Mouse (Mus musculus): ENCODE measurements around the gene Rnaseh2b. TPM values are rescaled to one million over a fixed set of nuclear protein-coding genes. Genes with fewer than 3 reads are reported as not detected.

The Rnaseh2b gene
- total RNA-seq, 2 experiments from 2014 or later, result 14.3 to 17.9 TPM

GRCm38 (mm10) chr14:62309026-62309425, 16.6 kb downstream of the Rnaseh2b start:
- DNase-seq (ENCODE audit: low spot score in 2 of 2), result no peak

GRCm38 (mm10) chr14:62311672-62312071, 19.3 kb downstream of the Rnaseh2b start:
- no peak for DNase-seq (ENCODE audit: low spot score in 2 of 2)

GRCm38 (mm10) chr14:62322581-62323344, 30.4 kb downstream of the Rnaseh2b start:
- DNase-seq (ENCODE audit: low spot score in 2 of 2), result no peak

DNA sequence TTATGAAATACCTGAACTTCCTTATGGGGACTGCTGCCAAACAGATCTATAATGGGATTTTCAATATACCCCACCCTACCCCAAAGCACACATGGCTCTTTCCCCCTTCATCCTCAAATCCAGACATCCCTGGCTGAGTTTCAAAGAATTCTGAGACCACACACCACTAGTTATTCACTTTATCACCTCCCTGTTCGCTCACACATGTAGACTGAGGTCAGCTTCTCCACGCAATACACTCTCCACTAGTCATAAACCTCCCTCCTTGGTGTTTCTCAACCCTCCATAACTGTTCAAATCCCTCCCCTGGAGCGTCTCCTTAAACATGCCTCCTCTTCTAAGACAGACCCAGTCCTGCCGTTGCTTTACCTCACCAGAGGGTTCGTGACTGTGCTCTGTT, 31.1 kb downstream of the Rnaseh2b start:
- no peak for DNase-seq (ENCODE audit: low spot score in 2 of 2)

- DNase-seq (ENCODE audit: low spot score in 2 of 2), result no peak
Measured at GRCm38 (mm10) chr14:62324943-62325342, 32.6 kb downstream of the Rnaseh2b start.

- DNase-seq (ENCODE audit: low spot score in 2 of 2), result no peak
Measured at GRCm38 (mm10) chr14:62326026-62326425, 33.6 kb downstream of the Rnaseh2b start.

- DNase-seq (ENCODE audit: low spot score in 2 of 2), result peak in 1 of 2 experiments; percentile 38
Measured at GRCm38 (mm10) chr14:62327171-62327570, 34.8 kb downstream of the Rnaseh2b start.

DNA sequence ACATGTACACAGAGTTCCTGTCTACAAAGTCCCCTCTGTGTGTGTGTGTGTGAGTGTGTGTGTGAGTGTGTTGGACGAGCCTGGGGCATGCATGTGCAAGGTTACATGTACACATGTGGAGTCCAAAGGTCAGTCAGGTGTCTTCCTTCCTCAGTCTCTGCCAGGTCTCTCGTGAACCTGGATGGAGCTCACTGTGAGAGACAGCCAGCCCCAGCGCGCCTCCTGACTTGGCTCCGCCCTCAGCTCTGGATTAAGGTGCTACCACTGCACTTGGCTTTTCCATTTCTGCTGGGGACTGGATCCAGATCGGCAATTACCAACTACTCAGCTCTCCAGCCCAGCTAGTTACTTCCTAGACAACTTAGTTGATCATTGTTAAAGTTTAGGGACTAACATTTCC, 36.2 kb downstream of the Rnaseh2b start:
- no peak for DNase-seq (ENCODE audit: low spot score in 2 of 2)

- DNase-seq (ENCODE audit: low spot score in 2 of 2), result no peak
Measured at GRCm38 (mm10) chr14:62329631-62330030, 37.2 kb downstream of the Rnaseh2b start.

- DNase-seq (ENCODE audit: low spot score in 2 of 2), result no peak
Measured at GRCm38 (mm10) chr14:62331457-62331856, 39.1 kb downstream of the Rnaseh2b start.

DNA sequence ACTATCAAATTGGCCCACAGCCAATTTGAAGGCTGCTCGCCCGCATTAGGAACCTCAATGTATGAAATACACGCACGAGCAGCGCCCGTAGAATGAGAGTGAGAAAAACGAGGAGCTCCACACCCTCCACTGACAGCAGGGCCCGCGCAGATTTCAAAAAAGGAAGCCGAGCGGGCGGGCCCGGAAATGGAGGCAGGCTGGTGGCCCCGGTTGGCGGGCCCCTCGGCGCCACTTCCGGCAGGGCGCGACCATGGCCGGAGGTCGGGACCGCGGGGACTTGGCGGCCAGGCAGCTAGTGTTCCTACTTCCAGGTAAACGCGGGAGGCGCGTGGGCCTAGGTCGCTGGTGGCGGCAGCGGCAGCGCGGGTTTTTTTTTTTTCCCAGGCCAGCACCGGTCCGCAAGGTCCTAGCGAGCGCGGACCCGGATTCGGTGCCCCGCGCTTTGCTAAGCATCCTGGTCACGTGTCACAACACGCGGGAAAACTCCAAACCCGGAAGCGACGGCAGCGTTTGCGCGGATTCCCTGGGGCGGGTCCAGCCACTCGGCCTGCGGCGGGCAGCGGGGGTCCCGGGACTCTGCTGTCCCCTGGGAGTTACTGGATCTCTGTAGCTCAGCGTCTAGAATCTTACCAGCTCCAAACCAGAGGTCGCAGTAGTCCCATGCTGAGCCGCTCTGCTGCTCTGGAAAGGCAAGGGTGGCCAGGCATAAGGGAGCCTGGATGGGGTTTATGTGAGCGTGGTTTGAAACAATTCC, 39.7 kb downstream of the Rnaseh2b start:
- DNase-seq (ENCODE audit: low spot score in 2 of 2), result peak; percentile 83 to 84

DNA sequence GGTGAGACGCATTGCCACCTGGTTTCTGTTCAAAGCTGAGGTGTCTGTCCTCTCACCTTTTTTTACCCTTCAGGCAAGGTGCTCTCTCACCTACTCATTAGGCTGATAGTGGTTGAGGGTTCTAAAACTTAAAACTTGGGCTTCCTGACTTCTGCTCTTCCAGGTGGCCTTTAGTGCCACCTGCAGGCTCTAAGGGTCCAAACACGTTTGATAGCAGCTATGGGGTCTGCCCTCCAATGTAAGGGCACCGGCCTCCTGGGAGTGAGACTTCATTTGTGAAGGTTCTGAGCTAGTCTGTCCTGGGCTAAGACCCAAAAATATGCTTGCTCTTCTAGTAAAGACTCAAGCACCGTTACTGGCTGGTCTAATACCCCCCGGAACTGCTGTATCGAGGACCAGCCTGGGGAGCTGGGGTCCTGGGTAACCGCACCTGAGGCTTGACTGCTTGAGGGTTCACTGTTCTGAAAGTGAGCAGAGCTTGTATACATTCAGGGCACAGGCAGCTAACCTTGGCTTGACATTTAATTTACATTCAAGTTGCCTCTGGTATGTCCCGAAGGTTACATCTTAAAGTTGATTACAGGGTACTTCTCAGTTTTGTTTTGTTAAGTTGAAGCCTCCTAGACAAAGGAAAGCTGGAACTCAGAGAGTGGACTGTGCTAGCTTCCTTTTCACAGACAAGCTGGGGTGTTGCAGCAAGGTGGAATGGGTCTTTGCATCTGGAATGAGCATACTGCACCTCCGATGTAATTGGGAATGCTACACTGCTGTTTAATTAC, 41.7 kb downstream of the Rnaseh2b start:
- DNase-seq (ENCODE audit: low spot score in 2 of 2), result no peak

DNA sequence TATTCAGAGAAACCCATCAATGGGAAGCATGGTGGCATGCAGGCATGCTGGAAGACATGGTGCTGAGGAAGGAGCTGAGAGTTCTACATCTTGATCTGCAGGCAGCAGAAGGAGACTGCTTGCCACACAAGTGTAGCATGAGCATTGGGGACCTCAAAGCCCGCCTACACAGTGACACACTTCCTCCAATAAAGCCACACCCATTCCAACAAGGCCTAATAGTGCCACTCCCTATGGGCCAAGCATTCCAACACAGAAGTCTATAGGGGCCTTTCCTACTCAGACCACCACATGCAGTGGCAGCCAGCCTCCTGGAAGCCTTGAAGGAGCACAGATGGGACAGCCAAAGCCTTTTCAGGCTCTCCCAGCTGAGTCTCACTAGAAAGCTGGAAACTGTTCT, 46.8 kb downstream of the Rnaseh2b start:
- DNase-seq (ENCODE audit: low spot score in 2 of 2), result no peak

GRCm38 (mm10) chr14:62341887-62342642, 49.7 kb downstream of the Rnaseh2b start:
- DNase-seq (ENCODE audit: low spot score in 2 of 2), result peak; percentile 31 to 49

- peak in 1 of 2 experiments; percentile 28 for DNase-seq (ENCODE audit: low spot score in 2 of 2)
Measured at GRCm38 (mm10) chr14:62342643-62343144, 50.3 kb downstream of the Rnaseh2b start.

- DNase-seq (ENCODE audit: low spot score in 2 of 2), result no peak
Measured at GRCm38 (mm10) chr14:62346570-62346969, 54.2 kb downstream of the Rnaseh2b start.

GRCm38 (mm10) chr14:62347103-62347502, 54.7 kb downstream of the Rnaseh2b start:
- DNase-seq (ENCODE audit: low spot score in 2 of 2), result no peak

DNA sequence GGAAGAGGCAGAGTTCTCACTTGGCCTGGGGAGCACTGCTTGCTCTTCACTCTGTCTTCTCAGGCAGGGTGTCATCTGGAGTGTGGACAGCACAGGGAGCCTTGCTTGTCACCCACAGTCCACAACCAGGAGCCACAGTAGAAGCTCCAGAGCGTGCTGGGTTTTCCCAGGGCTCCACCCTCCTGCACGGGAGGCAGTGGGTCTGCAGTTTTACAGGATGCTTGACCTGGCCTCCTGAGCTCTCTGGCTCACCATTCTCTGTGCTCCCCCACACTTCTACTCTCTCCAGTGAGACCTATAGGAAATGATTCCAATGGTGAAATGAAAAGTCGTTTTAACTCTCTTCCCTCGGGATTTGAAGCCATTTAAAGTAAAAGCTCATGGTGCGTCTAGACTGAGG, 57.4 kb downstream of the Rnaseh2b start:
- no peak for DNase-seq (ENCODE audit: low spot score in 2 of 2)

DNA sequence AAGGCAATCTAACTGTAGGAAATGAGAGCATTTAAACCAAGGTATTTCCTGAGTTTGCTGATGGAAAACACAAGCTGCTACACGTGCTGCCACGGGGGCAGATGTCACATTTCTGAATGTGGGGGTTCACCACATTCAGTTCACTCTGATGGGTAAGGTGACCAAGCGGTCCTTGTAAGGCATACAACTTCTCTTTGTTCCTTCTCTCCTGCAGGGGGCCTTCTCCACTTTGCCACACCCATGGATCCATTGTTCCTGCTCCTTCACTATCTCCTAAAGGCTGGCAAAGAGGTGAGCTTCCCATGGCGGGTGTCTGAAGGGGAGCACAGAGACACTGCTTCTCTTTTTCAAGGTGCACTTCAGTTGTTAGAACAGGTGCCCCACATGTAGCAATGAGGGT, 57.8 kb downstream of the Rnaseh2b start:
- no peak for DNase-seq (ENCODE audit: low spot score in 2 of 2)

DNA sequence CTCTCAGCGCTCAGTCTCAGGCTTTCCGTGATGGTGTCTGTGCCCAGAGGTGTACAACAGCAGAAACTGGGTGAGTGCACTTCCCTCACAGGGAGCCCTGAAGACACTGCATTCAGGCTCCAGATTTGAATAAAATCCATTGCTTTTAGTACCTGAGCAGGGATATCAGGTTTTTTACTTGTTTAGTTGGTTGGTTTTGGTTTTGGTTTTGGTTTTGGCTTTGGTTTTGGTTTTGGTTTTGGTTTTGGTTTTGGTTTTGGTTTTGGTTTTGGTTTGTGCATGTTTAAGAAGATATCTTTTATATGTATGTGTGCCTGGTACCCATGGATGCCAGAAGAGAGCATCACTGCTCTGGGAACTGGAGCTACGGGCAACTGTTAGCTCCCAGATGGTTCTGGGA, 58.5 kb downstream of the Rnaseh2b start:
- DNase-seq (ENCODE audit: low spot score in 2 of 2), result no peak

DNA sequence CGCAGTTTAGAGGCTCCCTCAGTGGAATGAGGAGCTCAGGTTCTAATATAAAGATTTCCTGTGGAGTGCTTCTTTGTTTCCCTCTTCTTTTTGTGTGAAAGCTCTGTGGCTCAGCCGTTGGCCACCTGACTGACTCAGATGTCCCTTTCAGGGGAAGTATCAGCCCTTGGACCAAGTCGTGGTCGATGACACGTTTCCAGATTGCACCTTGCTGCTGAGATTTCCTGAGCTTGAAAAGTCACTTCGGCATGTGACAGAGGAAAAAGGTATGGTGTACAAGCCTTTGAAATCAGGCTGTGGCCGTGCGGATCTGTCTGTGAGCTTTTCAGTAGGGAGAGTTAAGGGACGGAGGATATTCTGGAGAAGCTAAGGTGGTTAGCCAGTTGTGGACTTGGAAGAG, 61.0 kb downstream of the Rnaseh2b start:
- DNase-seq (ENCODE audit: low spot score in 2 of 2), result no peak

Measured in layer of hippocampus, postnatal 14 days (tissue).